Mouse (Mus musculus): Measurements from ENCODE around the gene Ccdc14. TPM values are rescaled to one million over a fixed set of nuclear protein-coding genes. Genes with fewer than 3 reads are reported as not detected.
"Not testable (repeated sequence)": the region's sequence is repeated elsewhere in the genome, so short reads cannot be mapped to it uniquely, and the experiment has no call there.

Ccdc14 gene
- polyA plus RNA-seq, 1 experiment, result 0.88 TPM

- TF ChIP-seq POLR2A (IDR thresholded peaks at IDR 0.05; ENCODE audit: low read depth, low read length) (no peak), CTCF (conservative IDR thresholded peaks at IDR 0.05; ENCODE audit: insufficient read depth, insufficient read length, low read depth, low read length) (no peak)
- Histone ChIP-seq H3K4me3 (ENCODE audit: insufficient read depth, low read depth, low read length) (no peak overlapping the region), H3K27ac (ENCODE audit: insufficient read depth, low read depth, low read length) (no peak overlapping the region), H3K4me1 (ENCODE audit: control insufficient read depth, insufficient read depth, low read length) (0 out of 2 replicates have a peak, but pooled peaks cover 4% of the 10 kb centered on the region), H3K36me3 (ENCODE audit: control insufficient read depth, insufficient read depth, low read length) (no peaks in the 10 kb centered on the region), H3K27me3 (replicated peaks; ENCODE audit: control insufficient read depth, insufficient read depth, low read length) (no peaks in the 10 kb centered on the region)
- WGBS, result 68% methylated on average over 3 of the region's 3 CpGs
- no peak for DNase-seq
Observed at GRCm38 (mm10) chr16:34689879-34690278, 537 bp upstream of the Ccdc14 start.

- Histone ChIP-seq H3K36me3 (ENCODE audit: control insufficient read depth, insufficient read depth, low read length) (no peaks in the 10 kb centered on the region), H3K27ac (ENCODE audit: insufficient read depth, low read depth, low read length) (no peak overlapping the region), H3K4me1 (ENCODE audit: control insufficient read depth, insufficient read depth, low read length) (0 out of 2 replicates have a peak, but pooled peaks cover 4% of the 10 kb centered on the region), H3K27me3 (replicated peaks; ENCODE audit: control insufficient read depth, insufficient read depth, low read length) (no peaks in the 10 kb centered on the region), H3K4me3 (ENCODE audit: insufficient read depth, low read depth, low read length) (peak overlapping the region; percentile 99)
- DNase-seq, result peak; percentile 15
- WGBS, result 12% methylated on average over 11 of the region's 11 CpGs
- TF ChIP-seq CTCF (conservative IDR thresholded peaks at IDR 0.05; ENCODE audit: insufficient read depth, insufficient read length, low read depth, low read length) (no peak), POLR2A (IDR thresholded peaks at IDR 0.05; ENCODE audit: low read depth, low read length) (no peak)
Observed at GRCm38 (mm10) chr16:34691156-34691555, 740 bp downstream of the Ccdc14 start.

- H3K27me3 ChIP-seq (replicated peaks; ENCODE audit: control insufficient read depth, insufficient read depth, low read length), result no peaks in the 10 kb centered on the region
- 0 out of 2 replicates have a peak, but pooled peaks cover 4% of the 10 kb centered on the region for H3K4me1 ChIP-seq (ENCODE audit: control insufficient read depth, insufficient read depth, low read length)
- no peak overlapping the region for H3K27ac ChIP-seq (ENCODE audit: insufficient read depth, low read depth, low read length)
- TF ChIP-seq CTCF (conservative IDR thresholded peaks at IDR 0.05; ENCODE audit: insufficient read depth, insufficient read length, low read depth, low read length), result no peak
- TF ChIP-seq POLR2A (IDR thresholded peaks at IDR 0.05; ENCODE audit: low read depth, low read length), result no peak
- DNase-seq, result no peak
- no peak overlapping the region for H3K4me3 ChIP-seq (ENCODE audit: insufficient read depth, low read depth, low read length)
- H3K36me3 ChIP-seq (ENCODE audit: control insufficient read depth, insufficient read depth, low read length), result no peaks in the 10 kb centered on the region
- 85% methylated on average over 7 of the region's 7 CpGs for WGBS
Observed at GRCm38 (mm10) chr16:34694477-34694876, 4.1 kb downstream of the Ccdc14 start.

GRCm38 (mm10) chr16:34698721-34699120 lies 8.3 kb downstream of the Ccdc14 start:
- 70% methylated on average over 3 of the region's 3 CpGs for WGBS
- H3K4me3 ChIP-seq (ENCODE audit: insufficient read depth, low read depth, low read length); DNase-seq; H3K27me3 ChIP-seq (replicated peaks; ENCODE audit: control insufficient read depth, insufficient read depth, low read length); H3K27ac ChIP-seq (ENCODE audit: insufficient read depth, low read depth, low read length); H3K36me3 ChIP-seq (ENCODE audit: control insufficient read depth, insufficient read depth, low read length); H3K4me1 ChIP-seq (ENCODE audit: control insufficient read depth, insufficient read depth, low read length): not testable (repeated sequence)

- Histone ChIP-seq H3K4me1 (ENCODE audit: control insufficient read depth, insufficient read depth, low read length) (no peaks in the 10 kb centered on the region), H3K27ac (ENCODE audit: insufficient read depth, low read depth, low read length) (no peak overlapping the region), H3K27me3 (replicated peaks; ENCODE audit: control insufficient read depth, insufficient read depth, low read length) (no peaks in the 10 kb centered on the region), H3K36me3 (ENCODE audit: control insufficient read depth, insufficient read depth, low read length) (no peaks in the 10 kb centered on the region), H3K4me3 (ENCODE audit: insufficient read depth, low read depth, low read length) (no peak overlapping the region)
- peak; percentile 81 for DNase-seq
- TF ChIP-seq CTCF (conservative IDR thresholded peaks at IDR 0.05; ENCODE audit: insufficient read depth, insufficient read length, low read depth, low read length), result peak; percentile 80
- no peak for TF ChIP-seq POLR2A (IDR thresholded peaks at IDR 0.05; ENCODE audit: low read depth, low read length)
- 14% methylated on average over 7 of the region's 7 CpGs for WGBS
Observed at GRCm38 (mm10) chr16:34700165-34700827, 9.9 kb downstream of the Ccdc14 start.

- H3K36me3 ChIP-seq (ENCODE audit: control insufficient read depth, insufficient read depth, low read length), result no peaks in the 10 kb centered on the region
- TF ChIP-seq CTCF (conservative IDR thresholded peaks at IDR 0.05; ENCODE audit: insufficient read depth, insufficient read length, low read depth, low read length) (no peak), POLR2A (IDR thresholded peaks at IDR 0.05; ENCODE audit: low read depth, low read length) (no peak)
- DNase-seq, result no peak
- no peaks in the 10 kb centered on the region for H3K27me3 ChIP-seq (replicated peaks; ENCODE audit: control insufficient read depth, insufficient read depth, low read length)
- 84% methylated on average over 6 of the region's 6 CpGs for WGBS
- no peak overlapping the region for H3K27ac ChIP-seq (ENCODE audit: insufficient read depth, low read depth, low read length)
- no peaks in the 10 kb centered on the region for H3K4me1 ChIP-seq (ENCODE audit: control insufficient read depth, insufficient read depth, low read length)
- H3K4me3 ChIP-seq (ENCODE audit: insufficient read depth, low read depth, low read length), result no peak overlapping the region
Observed at GRCm38 (mm10) chr16:34700828-34701216, 10.4 kb downstream of the Ccdc14 start.

- no peak for TF ChIP-seq CTCF (conservative IDR thresholded peaks at IDR 0.05; ENCODE audit: insufficient read depth, insufficient read length, low read depth, low read length)
- TF ChIP-seq POLR2A (IDR thresholded peaks at IDR 0.05; ENCODE audit: low read depth, low read length), result no peak
- no peak overlapping the region for H3K4me3 ChIP-seq (ENCODE audit: insufficient read depth, low read depth, low read length)
- no peaks in the 10 kb centered on the region for H3K4me1 ChIP-seq (ENCODE audit: control insufficient read depth, insufficient read depth, low read length)
- H3K36me3 ChIP-seq (ENCODE audit: control insufficient read depth, insufficient read depth, low read length), result no peaks in the 10 kb centered on the region
- no peak overlapping the region for H3K27ac ChIP-seq (ENCODE audit: insufficient read depth, low read depth, low read length)
- 74% methylated on average over 2 of the region's 2 CpGs for WGBS
- DNase-seq, result no peak
- no peaks in the 10 kb centered on the region for H3K27me3 ChIP-seq (replicated peaks; ENCODE audit: control insufficient read depth, insufficient read depth, low read length)
Observed at GRCm38 (mm10) chr16:34706019-34706418, 15.6 kb downstream of the Ccdc14 start.

Measured in kidney, adult 2 months (tissue).